Mouse (Mus musculus) splenic B cell, adult 2 months (primary cell): ENCODE measurements around the gene Slc17a9.
A peak's percentile ranks its signal among the peaks of the same experiment; 100 is the strongest.

ENCODE experiments used
- DNase-seq: peaks from one replicate; pipeline ENCODE4 v3.0.0-alpha.2; 2011; ENCODE audit warnings: low read depth, low spot score
- H3K27me3 ChIP-seq: 2 replicates; pipeline ENCODE4 v1.6.1; 2012; ENCODE audit warnings: mild to moderate bottlenecking, low read length, moderate library complexity, mixed read lengths; ENCODE audit not compliant: control insufficient read depth, poor library complexity, insufficient read depth, severe bottlenecking
- H3K36me3 ChIP-seq: 2 replicates; pipeline ENCODE4 v1.6.1; 2012; ENCODE audit warnings: mild to moderate bottlenecking, low read length, moderate library complexity, mixed read lengths; ENCODE audit not compliant: control insufficient read depth, poor library complexity, insufficient read depth, severe bottlenecking

Slc17a9 gene

GRCm38 (mm10) chr2:180726658-180727442 lies 1.8 kb downstream of the Slc17a9 start:
- Histone ChIP-seq H3K36me3 (peaks cover 6% of the 10 kb centered on the region; the same call in 1 of the 2 replicates), H3K27me3 (no peaks in the 10 kb centered on the region)
- peak; percentile 84 for DNase-seq

GRCm38 (mm10) chr2:180727613-180728021 lies 2.6 kb downstream of the Slc17a9 start:
- no peaks in the 10 kb centered on the region; the same call in 1 of the 2 replicates for H3K36me3 ChIP-seq
- DNase-seq = no peak
- H3K27me3 ChIP-seq = no peaks in the 10 kb centered on the region

- DNase-seq = no peak
- H3K27me3 ChIP-seq = no peaks in the 10 kb centered on the region
- no peaks in the 10 kb centered on the region; the same call in 1 of the 2 replicates for H3K36me3 ChIP-seq
Measured at GRCm38 (mm10) chr2:180731036-180731435, 6.0 kb downstream of the Slc17a9 start.

DNA sequence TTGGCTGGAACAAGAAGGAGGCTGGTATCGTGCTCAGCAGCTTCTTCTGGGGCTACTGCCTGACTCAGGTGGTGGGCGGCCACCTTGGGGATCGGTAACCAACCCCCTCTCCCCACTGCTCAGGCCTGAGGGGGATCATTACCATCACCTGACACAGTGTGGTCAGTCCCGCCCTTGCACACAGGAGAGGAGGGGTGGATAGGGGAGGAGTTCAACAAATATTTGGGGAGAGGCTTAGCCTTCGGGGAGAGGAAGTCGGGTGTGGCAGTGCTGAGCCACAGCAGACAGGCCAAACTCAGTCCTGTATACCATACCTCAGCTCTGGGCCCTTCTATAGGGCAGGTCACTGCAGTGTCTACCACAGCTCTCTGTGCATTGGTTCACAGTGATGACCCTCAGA lies 6.9 kb downstream of the Slc17a9 start:
- Histone ChIP-seq H3K36me3 (no peaks in the 10 kb centered on the region; the same call in 1 of the 2 replicates), H3K27me3 (no peaks in the 10 kb centered on the region)
- DNase-seq = no peak

GRCm38 (mm10) chr2:180735232-180735631 lies 10.2 kb downstream of the Slc17a9 start:
- no peak for DNase-seq
- Histone ChIP-seq H3K36me3 (no peaks in the 10 kb centered on the region; the same call in 1 of the 2 replicates), H3K27me3 (no peaks in the 10 kb centered on the region)

DNA sequence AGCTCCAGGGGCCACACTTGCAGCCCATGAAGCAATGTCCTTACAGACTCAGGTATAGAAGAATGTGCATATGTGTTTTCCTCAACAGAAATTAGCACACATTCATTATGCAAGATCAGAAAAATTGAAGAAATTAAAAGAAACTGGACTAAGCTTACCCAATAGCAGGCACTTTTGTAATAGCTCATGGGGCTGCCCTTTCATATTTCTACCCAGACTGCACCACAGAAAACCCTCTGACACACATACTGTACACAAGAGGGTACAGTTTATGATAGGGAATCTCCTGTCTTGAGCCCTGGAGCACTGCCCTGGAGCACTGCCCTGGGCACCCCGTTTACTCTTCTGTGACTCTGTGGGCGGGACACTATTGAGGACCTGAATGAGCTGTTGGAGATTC lies 12.9 kb downstream of the Slc17a9 start:
- H3K36me3 ChIP-seq = no peaks in the 10 kb centered on the region
- no peak for DNase-seq
- H3K27me3 ChIP-seq = no peaks in the 10 kb centered on the region

DNA sequence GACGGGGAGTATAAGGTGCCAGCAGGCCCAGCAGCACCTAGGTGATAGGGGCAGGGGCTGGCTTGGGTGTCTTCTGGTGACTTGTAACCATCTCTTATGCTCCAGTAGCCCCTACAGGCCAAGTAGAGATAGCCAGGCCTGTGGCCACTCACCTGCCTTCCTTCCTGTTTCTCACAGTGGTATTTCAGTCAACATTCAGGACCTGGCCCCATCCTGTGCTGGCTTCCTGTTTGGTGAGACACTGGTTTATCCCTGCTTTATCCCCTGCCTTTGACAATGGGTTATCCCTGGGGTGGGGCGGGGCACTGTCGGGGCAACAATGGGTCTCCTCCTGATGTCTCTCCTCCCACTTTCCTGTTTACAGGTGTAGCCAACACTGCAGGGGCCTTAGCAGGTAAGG lies 15.3 kb downstream of the Slc17a9 start:
- no peak for DNase-seq
- no peaks in the 10 kb centered on the region for H3K36me3 ChIP-seq
- H3K27me3 ChIP-seq = no peaks in the 10 kb centered on the region

- Histone ChIP-seq H3K36me3 (no peaks in the 10 kb centered on the region), H3K27me3 (no peaks in the 10 kb centered on the region)
- DNase-seq = no peak
Measured at GRCm38 (mm10) chr2:180741421-180741820, 16.4 kb downstream of the Slc17a9 start.

- H3K36me3 ChIP-seq = no peaks in the 10 kb centered on the region
- no peak for DNase-seq
- no peaks in the 10 kb centered on the region for H3K27me3 ChIP-seq
Measured at GRCm38 (mm10) chr2:180742820-180743219, 17.8 kb downstream of the Slc17a9 start.

GRCm38 (mm10) chr2:180743321-180743720 lies 18.3 kb downstream of the Slc17a9 start:
- no peak for DNase-seq
- Histone ChIP-seq H3K36me3 (no peaks in the 10 kb centered on the region), H3K27me3 (no peaks in the 10 kb centered on the region)

DNA sequence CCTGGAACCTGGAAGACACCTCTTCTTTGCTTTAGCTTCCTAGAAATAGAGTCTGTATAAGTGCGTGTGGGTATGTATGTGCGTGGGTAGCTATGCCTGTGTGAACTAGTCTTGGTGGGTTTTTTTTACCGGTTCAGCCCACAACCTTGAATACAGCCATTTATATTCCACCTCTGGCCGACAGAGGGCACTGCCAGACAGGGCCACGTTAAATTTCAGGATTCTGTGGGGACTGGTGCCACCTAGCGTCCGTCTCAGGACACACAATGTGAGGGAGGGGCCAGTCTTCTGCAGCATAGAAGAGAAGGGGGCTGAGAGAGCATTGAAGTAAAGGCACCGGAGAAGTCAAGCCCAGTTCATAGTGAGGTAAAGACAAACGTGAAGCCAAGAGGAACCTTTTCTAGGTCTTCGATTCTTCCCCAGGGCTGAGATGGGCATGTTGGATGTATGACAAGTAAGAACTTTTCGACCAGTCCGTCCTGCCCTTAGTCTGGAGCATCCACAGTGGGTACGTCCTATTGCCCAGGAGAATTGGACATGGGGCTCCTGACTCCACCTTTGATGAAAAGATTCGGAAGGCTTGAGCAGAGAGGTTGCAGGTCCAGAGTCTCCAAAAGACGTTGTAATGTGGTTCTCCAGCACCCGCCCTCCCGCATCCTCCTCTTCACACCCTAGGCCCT lies 20.3 kb downstream of the Slc17a9 start:
- H3K36me3 ChIP-seq = no peaks in the 10 kb centered on the region
- peak; percentile 94 for DNase-seq
- no peaks in the 10 kb centered on the region for H3K27me3 ChIP-seq

- no peaks in the 10 kb centered on the region for H3K36me3 ChIP-seq
- no peaks in the 10 kb centered on the region for H3K27me3 ChIP-seq
- DNase-seq = no peak
Measured at GRCm38 (mm10) chr2:180746569-180747192, 21.6 kb downstream of the Slc17a9 start.

- no peak for DNase-seq
Measured at GRCm38 (mm10) chr2:180748904-180749303, 23.8 kb downstream of the Slc17a9 start.

GRCm38 (mm10) chr2:180754976-180755688 lies 30.1 kb downstream of the Slc17a9 start:
- DNase-seq = no peak
- H3K27me3 ChIP-seq = no peaks in the 10 kb centered on the region

More at GRCm38 (mm10) chr2:180748904-180749303, 23.8 kb downstream of the Slc17a9 start:
- no peaks in the 10 kb centered on the region for H3K36me3 ChIP-seq
- no peaks in the 10 kb centered on the region for H3K27me3 ChIP-seq

More at GRCm38 (mm10) chr2:180754976-180755688, 30.1 kb downstream of the Slc17a9 start:
- no peaks in the 10 kb centered on the region for H3K36me3 ChIP-seq
